Mouse (Mus musculus) liver, embryonic 14.5 days (tissue): ENCODE measurements around the gene Cdip1.

ENCODE experiments used
- CTCF ChIP-seq: IDR thresholded peaks from 2 replicates; pipeline ENCODE4 v1.5.1; 2016; ENCODE audit warnings: antibody characterized with exemption, low read depth, control low read depth
- EP300 ChIP-seq: IDR thresholded peaks from 2 replicates; pipeline ENCODE4 v1.6.1; 2016; ENCODE audit warnings: antibody characterized with exemption, low read depth

- TF ChIP-seq CTCF (no peak), EP300 (no peak)
Measured at GRCm38 (mm10) chr16:4717866-4718265, 72.2 kb downstream of the Cdip1 start.
